Mouse (Mus musculus) monocyte, adult 5-6 weeks (primary cell): Measurements from ENCODE around the gene Rpl31. TPM values are rescaled to one million over a fixed set of nuclear protein-coding genes. Genes with fewer than 3 reads are reported as not detected.

Experiments used
- ATAC-seq: fragments of 153-309, 156-312 bp; replicated peaks from 2 replicates; pipeline ENCODE4 v1.8.0; 2017; ENCODE audit warnings: mild to moderate bottlenecking; ENCODE audit not compliant: low TSS enrichment, insufficient number of reproducible peaks, severe bottlenecking, poor library complexity, low FRiP score
- total RNA-seq: library from RNA; stranded (forward); fragments of 200-1000, 200-491, 200-594 nt; gene quantifications from 3 replicates; pipeline ENCODE4 v1.2.3, GENCODE M21; 2017

Gene Rpl31
- total RNA-seq, 1 experiment from 2014 or later = 334 TPM

- peak; percentile 71 for ATAC-seq
These were observed 24.5 kb downstream of the Rpl31 start for GRCm38 (mm10) chr1:39392189-39392588.

- no peak for ATAC-seq
These were observed 25.7 kb downstream of the Rpl31 start for GRCm38 (mm10) chr1:39393217-39393867.

GRCm38 (mm10) chr1:39394096-39394495, 26.5 kb downstream of the Rpl31 start:
- no peak for ATAC-seq

- ATAC-seq = no peak
These were observed 27.0 kb downstream of the Rpl31 start for GRCm38 (mm10) chr1:39394650-39395049.

GRCm38 (mm10) chr1:39396347-39396746, 28.7 kb downstream of the Rpl31 start:
- no peak for ATAC-seq

GRCm38 (mm10) chr1:39398284-39398683, 30.6 kb downstream of the Rpl31 start:
- no peak for ATAC-seq

- no peak for ATAC-seq
These were observed 31.6 kb downstream of the Rpl31 start for GRCm38 (mm10) chr1:39399228-39399627.

GRCm38 (mm10) chr1:39400173-39400572, 32.5 kb downstream of the Rpl31 start:
- no peak for ATAC-seq

GRCm38 (mm10) chr1:39407108-39407507, 39.5 kb downstream of the Rpl31 start:
- no peak for ATAC-seq

GRCm38 (mm10) chr1:39408123-39408522, 40.5 kb downstream of the Rpl31 start:
- ATAC-seq = no peak

- peak; percentile 66 for ATAC-seq
These were observed 41.0 kb downstream of the Rpl31 start for GRCm38 (mm10) chr1:39408668-39409067.

- no peak for ATAC-seq
These were observed 42.6 kb downstream of the Rpl31 start for GRCm38 (mm10) chr1:39410085-39410821.

GRCm38 (mm10) chr1:39417817-39418216, 50.2 kb downstream of the Rpl31 start:
- ATAC-seq = no peak

- ATAC-seq = no peak
These were observed 51.2 kb downstream of the Rpl31 start for GRCm38 (mm10) chr1:39418852-39419251.

- ATAC-seq = no peak
These were observed 53.3 kb downstream of the Rpl31 start for GRCm38 (mm10) chr1:39420987-39421386.

Other genes with a start within 250 kb of the Rpl31 start
- gene Npas2, start 174.1 kb upstream of the Rpl31 start, total RNA-seq = not detected in 3 replicates
- 39.0 to 79.2 TPM (median 41.9 TPM) in 3 replicates for gene Tbc1d8, start 110.9 kb downstream of the Rpl31 start, total RNA-seq
- gene Cnot11, start 167.2 kb downstream of the Rpl31 start, total RNA-seq = 23.9 to 27.3 TPM (median 24.0 TPM) in 3 replicates
- 204 to 430 TPM (median 348 TPM) in 3 replicates for gene Rnf149, start 209.6 kb downstream of the Rpl31 start, total RNA-seq